Mouse (Mus musculus) ES-CJ7 (cell line): ENCODE measurements at regions not wholly inside any gene's neighbourhood (a gene's known extent, or its start where the extent isn't known, plus 50 kb on each side); places are given as distances from the start of the nearest gene placed in this dataset.

ENCODE experiments used
- DNase-seq: peaks from one replicate; pipeline ENCODE4 v3.0.0; 2011; ENCODE audit warnings: low read depth, low spot score

DNA sequence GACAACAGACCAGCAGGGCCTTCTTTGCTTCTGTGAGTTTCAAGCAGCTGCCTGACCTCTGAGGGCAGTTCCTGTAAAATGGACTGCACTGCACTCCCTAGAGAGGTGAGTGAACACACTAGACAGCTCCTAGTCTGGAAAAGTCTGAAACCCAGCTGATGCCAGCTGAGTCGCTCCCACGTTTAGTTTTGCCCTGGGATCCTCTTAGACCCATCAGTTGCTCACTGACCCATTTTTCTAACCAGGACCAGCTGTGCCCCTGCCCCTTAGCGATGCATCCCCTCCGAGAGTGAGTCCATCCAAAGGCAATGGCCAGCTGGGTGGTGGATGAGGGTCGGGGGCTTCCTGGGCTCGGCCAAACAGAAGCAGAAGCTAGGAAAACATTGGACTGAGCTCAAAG, 62.2 kb upstream of the Top1 start:
- no peak for DNase-seq

- DNase-seq: no peak
Observed at GRCm38 (mm10) chr2:160584568-160584967, 61.1 kb upstream of the Top1 start.

GRCm38 (mm10) chr2:160587015-160587835, 58.5 kb upstream of the Top1 start:
- DNase-seq: peak; percentile 48

DNA sequence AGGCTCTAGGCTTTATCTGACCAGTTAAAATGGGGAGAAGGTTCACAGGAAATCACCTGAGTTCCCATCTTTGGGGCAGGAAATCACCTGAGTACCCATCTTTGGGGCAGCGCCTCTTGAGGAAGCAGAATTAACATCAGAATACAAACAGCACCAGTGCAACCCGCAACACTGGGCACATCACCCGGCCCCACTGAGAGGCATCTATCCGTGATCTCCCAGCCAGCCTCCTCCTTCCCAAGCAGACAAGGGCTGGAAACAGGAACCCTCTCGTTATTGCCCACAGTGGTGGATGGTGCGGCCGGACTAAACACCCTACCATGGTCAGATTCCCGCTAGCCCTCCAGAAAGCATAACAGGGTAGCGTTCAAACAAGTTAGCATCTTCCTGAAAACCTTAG, 57.3 kb upstream of the Top1 start:
- DNase-seq: no peak

- no peak for DNase-seq
Observed at GRCm38 (mm10) chr2:160590209-160590910, 55.3 kb upstream of the Top1 start.

GRCm38 (mm10) chr2:160591446-160592180, 54.1 kb upstream of the Top1 start:
- no peak for DNase-seq

DNA sequence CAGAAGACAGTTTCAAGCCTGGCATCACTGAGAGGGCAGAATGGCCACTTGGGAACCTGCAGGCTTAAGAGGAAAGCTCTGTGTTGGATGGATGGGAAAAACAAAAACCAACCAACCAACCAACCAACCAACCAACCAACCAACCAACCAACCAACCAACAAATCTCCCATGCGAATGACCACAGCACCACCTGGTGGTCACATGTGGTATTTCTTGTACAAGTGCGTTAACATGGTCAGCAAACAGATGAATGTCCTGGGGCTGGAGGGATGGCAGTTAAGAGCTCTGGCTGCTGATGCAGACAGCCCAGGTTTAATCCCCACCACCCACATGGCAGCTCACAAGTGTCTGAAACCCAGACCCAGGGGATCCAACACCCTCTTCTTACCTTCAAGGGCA, 52.7 kb upstream of the Top1 start:
- DNase-seq: peak; percentile 64
